Mouse (Mus musculus) forebrain, postnatal 0 days (tissue): Measurements from ENCODE around the gene Cdcp1. TPM values are rescaled to one million over a fixed set of nuclear protein-coding genes. Genes with fewer than 3 reads are reported as not detected.

Experiments
- ATAC-seq: fragments of 200-750 bp; cut with Nextera tagmentation; 2 replicates; pipeline ENCODE4 v1.8.0; 2017; ENCODE audit warnings: mild to moderate bottlenecking, moderate library complexity
- DNase-seq: peaks from one replicate; pipeline ENCODE4 v3.0.0-alpha.2; 2015
- H3K27ac ChIP-seq: fragments of 300-500 bp; sonication (generic); 2 replicates; pipeline ENCODE4 v1.5.1; 2014; ENCODE audit warnings: low read depth, mild to moderate bottlenecking, antibody characterized with exemption, low read length, moderate library complexity, mixed read lengths
- H3K27me3 ChIP-seq: fragments of 300-500 bp; sonication (generic); 2 replicates; pipeline ENCODE4 v1.6.1; 2014; ENCODE audit warnings: mild to moderate bottlenecking, low read length, mixed read lengths; ENCODE audit not compliant: insufficient read depth
- H3K36me3 ChIP-seq: fragments of 300-500 bp; sonication (generic); 2 replicates; pipeline ENCODE4 v1.6.1; 2014; ENCODE audit warnings: mild to moderate bottlenecking, moderate library complexity; ENCODE audit not compliant: insufficient read depth
- H3K4me1 ChIP-seq: fragments of 300-500 bp; sonication (generic); 2 replicates; pipeline ENCODE4 v1.6.1; 2014; ENCODE audit warnings: antibody characterized with exemption; ENCODE audit not compliant: insufficient read depth
- H3K4me2 ChIP-seq: fragments of 300-500 bp; sonication (generic); 2 replicates; pipeline ENCODE4 v1.6.1; 2014; ENCODE audit warnings: low read depth, mild to moderate bottlenecking, moderate library complexity
- H3K4me3 ChIP-seq: fragments of 300-500 bp; sonication (generic); 2 replicates; pipeline ENCODE4 v1.5.1; 2014; ENCODE audit warnings: low read depth, low read length, mixed read lengths
- H3K9ac ChIP-seq: fragments of 300-500 bp; sonication (generic); 2 replicates; pipeline ENCODE4 v1.6.1; 2014; ENCODE audit warnings: mild to moderate bottlenecking
- H3K9me3 ChIP-seq: fragments of 300-500 bp; sonication (generic); 2 replicates; pipeline ENCODE4 v1.6.1; 2016; ENCODE audit warnings: low read length
- CTCF ChIP-seq: sonication (generic); IDR thresholded peaks from 2 replicates; pipeline ENCODE4 v1.5.1; 2016; ENCODE audit warnings: antibody characterized with exemption, control low read depth, low read depth
- WGBS: fragments of 180-500 bp; shearing (Covaris S2); extraction: QIAGEN DNeasy Blood & Tissue Kit; methylation state at CpG from one replicate; pipeline ENCODE4 v1.1.7; 2014; 5-methylcytosine and 5-hydroxymethylcytosine counted together
- polyA plus RNA-seq: library from polyadenylated mRNA; unstranded; fragments of >200 nt; fragmentation: Nextera tagmentation; extraction: Ambion mirVana; gene quantifications from 2 replicates; pipeline ENCODE4 v1.2.1, GENCODE M21; 2015
- total RNA-seq: library from RNA; depleted of rRNA; stranded (reverse); fragments of >200 nt; gene quantifications from 2 replicates; pipeline ENCODE4 v1.2.3, GENCODE M21; 2014; rRNA removed

The Cdcp1 gene
- total RNA-seq: 0.48 and 0.92 TPM in 2 replicates
- 0.10 and 0.16 TPM in 2 replicates for polyA plus RNA-seq

DNA sequence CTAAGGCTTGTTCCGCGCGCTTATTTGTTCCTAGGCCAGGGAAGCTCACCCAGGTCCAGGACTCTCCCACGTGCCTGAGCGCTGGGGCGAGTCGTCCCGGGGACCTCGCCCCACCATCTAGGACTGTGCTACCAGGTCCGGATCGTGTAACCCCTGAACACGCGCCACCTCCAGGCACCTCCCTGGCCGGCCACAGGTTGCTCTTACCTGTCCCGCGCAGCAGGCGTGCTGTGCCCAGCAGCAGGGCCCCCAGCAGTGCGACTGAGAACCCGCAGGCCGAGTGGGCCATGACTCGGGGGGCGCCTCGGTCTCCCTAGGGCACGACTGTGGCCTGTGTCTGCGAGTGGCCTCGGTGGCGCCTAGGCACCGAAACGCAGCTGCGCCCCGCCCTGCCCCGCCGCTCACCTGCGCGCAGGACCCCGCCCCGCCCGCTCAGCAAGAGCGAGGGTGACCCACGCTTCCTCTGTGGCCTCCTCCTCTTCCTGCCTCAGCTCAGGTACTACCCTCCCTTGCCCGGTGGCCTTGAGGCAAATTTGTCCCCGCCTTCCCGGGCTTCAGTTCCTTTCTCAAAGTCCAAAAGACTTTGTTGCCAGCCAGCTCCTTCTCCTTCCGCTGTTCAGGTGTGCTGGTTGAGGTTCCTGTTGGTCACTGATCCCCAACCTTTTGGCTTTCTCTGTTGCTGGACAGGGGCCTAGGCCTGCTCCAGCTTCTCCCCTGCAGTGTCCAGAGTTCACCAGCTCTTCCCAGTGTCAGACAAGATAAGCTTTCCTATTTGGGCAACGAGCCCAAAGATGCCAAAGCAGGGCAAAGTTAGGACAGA is at the start of gene Cdcp1:
Gene Cdcp1, minus strand, starts transcription at position 418 of the 820 bp plus-strand sequence.
- DNase-seq (no peak), ATAC-seq (no peak)
- Histone ChIP-seq H3K9me3 (no peaks in the 10 kb centered on the region), H3K27me3 (peaks cover 8% of the 10 kb centered on the region), H3K4me3 (peak within 1 kb of the TSS; percentile 16; the same call in 1 of the 2 replicates), H3K36me3 (no peaks in the 10 kb centered on the region), H3K4me2 (peak within 1 kb of the TSS; percentile 46), H3K27ac (no peak within 1 kb of the TSS), H3K9ac (no peak within 1 kb of the TSS), H3K4me1 (no peaks in the 10 kb centered on the region)
- 10% methylated on average over 42 of the region's 45 CpGs for WGBS
- no peak for TF ChIP-seq CTCF

DNA sequence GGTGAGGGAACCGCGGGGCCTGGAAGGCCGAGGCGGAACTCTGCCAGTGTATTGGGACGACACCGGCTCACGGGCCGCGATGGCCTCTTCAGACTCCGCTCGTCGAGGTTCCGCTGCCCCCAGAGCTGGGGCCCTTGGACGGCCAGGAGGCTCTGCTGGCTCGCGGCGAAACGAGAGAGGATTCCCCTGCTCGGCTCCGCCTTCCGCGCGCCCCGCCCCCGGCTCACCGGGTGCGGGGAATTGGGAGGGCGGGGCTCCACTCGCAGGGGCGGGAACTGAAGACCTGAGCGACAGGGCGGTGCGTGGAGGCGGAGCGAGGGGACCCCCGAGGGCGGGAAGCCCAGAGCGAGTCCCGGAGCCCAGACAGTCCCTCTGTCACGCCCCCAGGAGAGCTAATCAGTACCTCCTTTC is 44.8 kb upstream of the Cdcp1 start, which contains the start of gene Tmem158:
Gene Tmem158, minus strand, starts transcription at position 154 of the 411 bp plus-strand sequence.
- TF ChIP-seq CTCF: no peak
- 0% methylated on average over 40 of the region's 40 CpGs for WGBS
- Histone ChIP-seq H3K36me3 (no peaks in the 10 kb centered on the region), H3K4me2 (peak within 1 kb of the TSS; percentile 78), H3K9ac (peak within 1 kb of the TSS; percentile 82), H3K9me3 (no peaks in the 10 kb centered on the region), H3K27ac (peak within 1 kb of the TSS; percentile 85), H3K4me3 (peak within 1 kb of the TSS; percentile 80), H3K27me3 (no peaks in the 10 kb centered on the region), H3K4me1 (no peaks in the 10 kb centered on the region)
- ATAC-seq (peak; percentile 89), DNase-seq (peak; percentile 89)

DNA sequence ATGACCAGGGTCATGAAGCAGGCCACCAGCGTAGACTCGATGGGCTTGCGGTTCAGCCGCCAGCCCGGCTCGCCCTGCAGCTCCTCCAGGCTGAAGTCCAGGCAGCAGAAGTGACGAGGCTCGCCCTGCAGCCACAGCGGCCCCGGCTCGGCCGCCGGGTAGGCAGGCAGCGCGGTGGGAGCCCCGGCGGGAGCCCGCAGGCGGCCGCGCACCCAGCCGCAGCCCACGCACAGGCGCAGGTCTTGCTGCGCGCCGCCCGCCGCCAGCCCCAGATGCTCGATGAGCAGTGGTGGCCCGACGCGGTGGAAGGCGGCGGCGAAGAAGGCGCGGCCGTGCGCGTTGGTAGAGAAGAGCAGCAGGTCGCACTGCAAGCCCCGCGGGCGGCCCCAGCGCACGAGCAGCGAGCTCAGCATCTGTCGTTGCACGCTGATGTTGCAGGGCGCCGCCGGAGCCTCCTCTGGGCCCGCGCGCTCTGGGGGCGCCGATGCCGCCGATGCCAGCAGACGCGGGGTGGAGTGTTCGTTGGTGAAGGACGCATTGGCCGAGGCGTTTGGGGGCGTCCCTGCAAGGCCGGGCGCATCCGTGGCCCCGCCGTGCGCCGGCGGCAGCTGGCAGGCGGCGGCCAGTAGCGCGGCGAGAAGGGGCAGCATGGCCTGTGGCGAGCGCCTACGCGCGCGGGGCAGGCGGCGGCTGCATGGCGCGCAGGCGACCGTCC is 44.2 kb upstream of the Cdcp1 start:
- DNase-seq: peak; percentile 72
- peak overlapping the region; percentile 78 for H3K4me2 ChIP-seq
- H3K4me1 ChIP-seq: no peaks in the 10 kb centered on the region
- H3K9ac ChIP-seq: peak overlapping the region; percentile 82
- peak; percentile 77 for ATAC-seq
- no peaks in the 10 kb centered on the region for H3K36me3 ChIP-seq
- H3K27me3 ChIP-seq: no peaks in the 10 kb centered on the region
- no peak for TF ChIP-seq CTCF
- peak overlapping the region; percentile 80 for H3K4me3 ChIP-seq
- WGBS: 2% methylated on average over 82 of the region's 92 CpGs
- H3K27ac ChIP-seq: peak overlapping the region; percentile 85
- no peaks in the 10 kb centered on the region for H3K9me3 ChIP-seq

DNA sequence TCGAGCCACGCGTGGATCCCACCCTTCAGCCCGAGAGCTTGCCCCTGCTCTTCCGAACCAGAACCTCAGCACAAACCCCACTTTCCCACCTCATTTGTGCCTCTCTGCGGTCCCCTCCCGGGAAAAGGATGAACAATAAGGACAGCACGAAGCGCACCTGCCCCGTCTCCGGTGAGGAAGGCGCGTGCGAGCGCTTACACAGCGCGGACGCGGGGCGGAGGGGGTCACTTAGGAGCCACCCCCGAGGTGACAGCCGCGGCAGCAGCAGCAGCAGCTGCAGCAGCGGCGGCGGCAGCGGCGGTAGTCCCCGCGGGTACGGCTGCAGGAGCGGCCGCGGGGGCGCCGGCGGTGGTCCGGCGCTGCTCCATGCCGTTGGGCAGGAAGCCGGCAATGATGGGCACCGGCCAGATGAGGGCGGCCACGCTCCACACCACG is 43.6 kb upstream of the Cdcp1 start:
- Histone ChIP-seq H3K4me2 (peak overlapping the region; percentile 78), H3K27me3 (no peaks in the 10 kb centered on the region), H3K9ac (peak overlapping the region; percentile 82), H3K9me3 (no peaks in the 10 kb centered on the region), H3K36me3 (no peaks in the 10 kb centered on the region), H3K4me1 (no peaks in the 10 kb centered on the region), H3K27ac (peak overlapping the region; percentile 85), H3K4me3 (peak overlapping the region; percentile 80)
- ATAC-seq (no peak), DNase-seq (peak; percentile 74)
- peak; percentile 76 for TF ChIP-seq CTCF
- under 1% methylated on average over 44 of the region's 45 CpGs for WGBS

DNA sequence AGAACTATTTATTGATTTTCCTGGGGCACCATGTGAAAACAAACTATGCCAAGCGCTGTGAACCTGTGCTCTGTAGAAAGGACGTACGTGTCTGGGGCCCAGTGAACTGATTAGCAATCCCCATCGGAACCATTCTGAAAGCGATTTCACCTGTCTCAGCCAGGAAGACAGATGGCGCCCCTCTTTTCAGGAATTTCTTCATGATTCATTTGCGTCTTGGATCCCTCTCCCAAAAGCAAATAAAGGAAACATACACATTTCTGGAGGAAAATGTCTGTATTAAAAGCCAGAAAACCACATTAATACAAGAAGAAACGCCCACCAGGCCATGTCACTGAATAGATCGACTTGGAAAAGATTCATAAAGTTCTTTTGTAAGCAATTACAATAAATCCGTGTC is 43.0 kb upstream of the Cdcp1 start:
- Histone ChIP-seq H3K27ac (no peak overlapping the region), H3K4me1 (no peaks in the 10 kb centered on the region), H3K4me2 (peak overlapping the region; percentile 78), H3K27me3 (no peaks in the 10 kb centered on the region), H3K4me3 (peak overlapping the region; percentile 80), H3K9ac (peak overlapping the region; percentile 14; the same call in 1 of the 2 replicates), H3K36me3 (no peaks in the 10 kb centered on the region), H3K9me3 (no peaks in the 10 kb centered on the region)
- ATAC-seq (no peak), DNase-seq (peak; percentile 56)
- TF ChIP-seq CTCF: peak; percentile 54
- 21% methylated on average over 10 of the region's 10 CpGs for WGBS

DNA sequence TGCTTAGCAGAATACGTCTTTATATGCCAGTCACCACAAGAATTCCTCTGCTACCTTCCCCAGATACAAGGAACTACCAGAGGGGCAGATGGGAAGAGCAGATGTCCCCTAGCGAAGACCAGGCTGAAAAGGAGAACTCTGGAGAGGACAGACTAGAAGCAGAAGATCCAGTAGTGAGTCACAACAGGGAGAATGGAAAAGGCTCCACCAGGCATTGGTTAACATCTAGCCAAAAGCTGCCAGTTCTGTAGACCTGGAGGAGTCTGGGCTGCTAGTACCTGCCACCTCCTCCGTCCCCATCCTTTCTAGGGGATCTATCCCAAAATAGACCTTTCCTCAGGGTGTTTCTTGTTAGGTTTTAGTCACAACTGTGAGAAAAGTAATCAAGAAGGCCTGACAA is 39.9 kb upstream of the Cdcp1 start:
- no peak overlapping the region for H3K9ac ChIP-seq
- H3K27me3 ChIP-seq: no peaks in the 10 kb centered on the region
- DNase-seq: no peak
- no peaks in the 10 kb centered on the region for H3K36me3 ChIP-seq
- H3K27ac ChIP-seq: no peak overlapping the region
- H3K9me3 ChIP-seq: no peaks in the 10 kb centered on the region
- no peak overlapping the region for H3K4me3 ChIP-seq
- no peak overlapping the region for H3K4me2 ChIP-seq
- ATAC-seq: no peak
- no peaks in the 10 kb centered on the region for H3K4me1 ChIP-seq
- no peak for TF ChIP-seq CTCF
- WGBS: 82% methylated on average over 3 of the region's 3 CpGs
